Mouse (Mus musculus) granulocyte monocyte progenitor cell, adult 5-6 weeks (primary cell): ENCODE measurements around the gene Ankrd39. TPM values are rescaled to one million over a fixed set of nuclear protein-coding genes. Genes with fewer than 3 reads are reported as not detected.
"Not testable (repeated sequence)": the region's sequence is repeated elsewhere in the genome, so short reads cannot be mapped to it uniquely, and the experiment has no call there.

Experiments
- ATAC-seq: replicated peaks from 2 replicates; pipeline ENCODE4 v1.8.0; 2016; ENCODE audit warnings: mild to moderate bottlenecking, moderate TSS enrichment, inconsistent platforms; ENCODE audit not compliant: poor library complexity, severe bottlenecking
- total RNA-seq, 2 experiments: library from RNA; stranded (forward) in 1 of 2; stranded (reverse) in 1 of 2; fragments of 200-712, 200-1000 nt in 1 of 2; fragments of >200 nt in 1 of 2; fragmentation: Nextera tagmentation in 1 of 2; gene quantifications; 2 replicates each; pipeline ENCODE4 v1.2.3; 2014 to 2017

The Ankrd39 gene
- total RNA-seq, 2 experiments from 2014 or later: 3.1 to 4.9 TPM

GRCm38 (mm10) chr1:36555798-36556395 lies 8.7 kb upstream of the Ankrd39 start:
- no peak for ATAC-seq

GRCm38 (mm10) chr1:36554633-36555399 lies 7.6 kb upstream of the Ankrd39 start:
- no peak for ATAC-seq

DNA sequence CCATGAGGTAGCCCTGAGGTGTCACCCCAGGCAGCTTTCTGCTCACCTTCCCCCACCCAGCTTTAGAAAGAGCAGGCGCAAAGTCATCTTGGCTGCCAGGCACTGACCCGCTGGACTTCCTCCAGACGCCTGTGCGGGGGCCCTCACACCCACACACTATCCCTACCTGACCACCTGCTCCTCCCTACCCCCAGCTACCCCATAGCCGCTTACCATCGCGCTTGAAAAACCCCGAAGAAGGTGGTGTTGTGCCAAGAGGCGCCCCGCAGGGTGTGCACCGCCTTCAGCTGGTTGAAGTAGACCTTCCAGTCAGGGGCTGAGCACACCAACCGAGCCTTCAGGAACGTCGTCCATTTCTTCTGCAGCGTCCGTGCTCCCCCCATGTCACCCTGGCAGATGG lies 5.3 kb upstream of the Ankrd39 start:
- ATAC-seq: no peak

DNA sequence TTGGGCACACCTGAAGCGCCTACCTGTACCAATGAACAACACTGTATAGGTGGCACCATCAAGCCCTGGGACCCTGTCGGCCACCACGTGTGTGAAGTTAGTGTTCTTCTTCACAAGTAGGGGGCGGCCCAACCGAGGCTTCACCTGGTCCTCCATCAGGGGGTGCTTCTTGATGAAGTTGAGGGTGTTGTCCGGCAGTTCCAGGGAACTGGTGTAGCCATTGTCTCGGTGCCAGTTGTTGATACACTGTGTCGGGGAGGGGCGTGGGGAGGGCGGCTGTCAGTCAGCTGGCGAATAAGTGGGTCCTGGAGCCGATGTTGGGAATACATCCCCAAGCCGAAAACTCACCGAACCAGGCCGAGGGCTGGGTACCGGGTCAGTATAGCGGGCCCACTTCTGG lies 4.7 kb upstream of the Ankrd39 start:
- no peak for ATAC-seq

DNA sequence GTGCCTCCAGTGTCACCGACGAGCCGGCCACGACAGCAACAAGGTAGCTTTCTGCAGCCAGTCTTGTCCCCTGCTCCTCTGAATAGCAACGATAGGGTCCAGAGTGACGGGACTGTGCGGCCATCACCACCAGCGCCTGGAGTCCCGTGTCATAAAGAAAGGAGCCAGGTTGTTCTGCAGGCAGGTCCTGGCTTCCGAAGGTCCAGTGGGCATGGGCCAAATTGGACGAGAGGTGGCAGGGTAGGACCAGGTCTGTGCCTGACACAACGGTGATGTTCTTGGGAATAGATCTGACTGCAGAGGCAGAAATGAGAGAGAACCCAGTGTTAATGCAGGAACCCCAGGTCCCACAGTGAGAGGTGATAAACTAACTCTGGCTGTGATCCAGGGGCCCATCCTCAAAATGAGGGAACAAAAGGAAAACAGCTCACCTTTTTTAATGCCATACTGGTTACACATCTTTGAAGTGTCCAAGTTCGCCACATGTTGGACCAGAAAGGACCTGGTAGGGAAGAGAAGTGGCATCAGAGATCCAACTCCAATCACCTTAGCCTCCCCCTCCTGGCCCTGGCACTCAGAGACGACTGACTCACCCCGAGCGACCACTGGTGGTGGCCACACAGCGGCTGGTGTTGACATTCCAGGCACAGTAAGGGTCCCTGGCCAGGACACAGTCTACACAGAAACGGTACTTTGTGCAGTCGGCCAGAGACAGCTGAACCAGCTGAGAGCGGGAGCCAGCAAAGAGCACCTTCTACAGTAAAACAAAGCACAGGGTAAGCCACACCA lies 3.0 kb upstream of the Ankrd39 start:
- ATAC-seq: no peak

DNA sequence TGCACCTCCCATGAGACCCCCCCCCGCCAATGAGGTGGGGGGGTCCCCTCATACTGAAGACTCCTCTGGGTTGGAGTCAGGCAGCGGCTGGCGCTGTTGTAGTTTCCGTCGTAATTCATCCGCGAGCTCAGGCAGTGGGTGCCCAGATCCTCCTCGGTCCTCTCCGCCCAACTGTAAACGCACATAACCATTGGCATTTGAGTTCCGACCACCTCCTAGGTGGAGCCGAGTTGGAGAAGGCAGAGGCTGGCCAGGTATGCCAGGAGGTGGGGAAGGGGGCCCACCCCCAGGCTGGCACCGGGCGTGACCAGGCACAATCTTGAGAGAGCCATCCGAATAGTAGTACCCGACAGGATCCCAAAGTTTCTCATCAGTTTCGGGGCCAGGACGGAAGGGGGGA lies 2.2 kb upstream of the Ankrd39 start:
- no peak for ATAC-seq

DNA sequence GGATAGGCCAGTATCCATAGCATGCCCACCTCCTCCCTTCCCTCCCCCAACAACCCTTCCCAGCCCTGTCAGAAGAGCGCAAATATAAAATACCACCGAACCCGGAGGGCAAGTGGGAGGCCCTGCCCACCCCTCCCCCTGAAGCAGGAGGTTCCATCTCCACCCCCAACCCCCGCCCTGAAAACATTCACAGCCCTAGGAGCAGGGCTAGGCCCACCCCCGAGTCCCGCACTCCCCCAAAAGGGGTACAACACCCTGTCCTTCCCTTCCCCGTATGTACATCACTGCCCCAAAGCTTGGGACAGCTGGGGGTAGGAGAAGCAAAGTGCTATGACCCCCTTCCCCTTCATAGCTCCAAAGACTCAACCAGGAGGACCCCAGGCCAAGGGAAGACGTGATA lies 1.5 kb upstream of the Ankrd39 start:
- ATAC-seq: no peak

DNA sequence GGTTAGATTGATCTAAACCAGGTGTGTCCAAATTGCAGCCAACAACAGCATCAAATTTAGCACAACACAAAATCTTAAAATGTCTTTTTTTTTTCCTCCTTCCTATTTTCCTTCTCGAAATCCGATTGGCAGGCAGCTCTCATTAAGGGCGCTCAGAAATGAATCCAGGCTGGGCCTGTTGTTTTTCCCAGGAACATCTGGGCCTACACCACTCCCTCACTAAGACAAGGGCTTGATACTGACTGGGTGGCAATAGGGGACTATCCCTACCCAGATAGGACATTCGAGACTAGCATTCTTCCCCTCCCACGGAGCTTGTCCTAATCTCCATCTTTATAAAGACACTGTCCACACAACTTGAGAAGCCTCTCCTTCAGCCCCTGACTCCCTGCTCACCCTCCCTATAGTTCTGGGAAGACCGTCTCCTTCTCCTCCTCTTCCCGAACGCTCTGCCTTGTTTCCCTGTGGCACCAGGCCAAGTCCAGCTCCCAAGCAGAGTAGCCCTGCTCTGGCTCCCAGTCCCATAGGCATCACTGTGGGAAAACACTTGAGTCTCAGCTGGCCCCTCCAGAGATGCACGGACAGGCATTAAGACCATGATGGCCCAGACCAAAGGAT lies 845 bp upstream of the Ankrd39 start:
- no peak for ATAC-seq

DNA sequence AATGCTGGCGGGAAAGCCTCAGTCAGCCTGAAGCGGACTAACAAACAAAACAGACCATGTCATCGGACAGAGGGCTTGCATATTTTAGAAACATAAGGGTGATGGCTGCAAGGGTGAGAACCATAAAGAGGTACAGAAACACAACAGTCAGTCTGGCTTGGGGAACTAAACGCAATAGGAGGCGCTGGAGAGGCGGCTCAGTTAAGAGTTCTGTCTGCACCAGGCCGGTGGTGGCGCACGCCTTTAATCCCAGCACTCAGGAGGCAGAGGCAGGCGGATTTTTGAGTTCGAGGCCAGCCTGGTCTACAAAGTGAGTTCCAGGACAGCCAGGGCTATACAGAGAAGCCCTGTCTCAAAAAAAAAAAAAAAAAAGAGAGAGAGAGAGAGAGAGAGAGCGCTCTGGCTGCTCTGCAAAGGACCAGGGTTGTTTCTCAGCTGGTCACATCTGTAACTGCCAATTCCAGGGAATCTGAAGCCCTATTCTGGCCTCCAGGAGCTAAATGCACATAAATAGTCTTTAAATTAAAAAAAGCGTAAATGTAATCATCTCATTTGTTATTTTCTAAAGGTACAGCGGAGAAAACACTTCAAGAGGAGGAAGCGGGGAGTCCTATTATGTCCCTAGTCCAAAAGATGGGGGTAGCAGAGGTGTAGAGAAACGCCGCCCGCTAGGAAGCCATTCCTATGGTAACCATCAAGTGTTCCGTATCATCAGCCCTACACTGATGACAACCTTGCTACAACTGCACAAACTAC lies 1.2 kb downstream of the Ankrd39 start:
- ATAC-seq: no peak

- no peak for ATAC-seq
These were observed 1.9 kb downstream of the Ankrd39 start for GRCm38 (mm10) chr1:36545382-36545781.

DNA sequence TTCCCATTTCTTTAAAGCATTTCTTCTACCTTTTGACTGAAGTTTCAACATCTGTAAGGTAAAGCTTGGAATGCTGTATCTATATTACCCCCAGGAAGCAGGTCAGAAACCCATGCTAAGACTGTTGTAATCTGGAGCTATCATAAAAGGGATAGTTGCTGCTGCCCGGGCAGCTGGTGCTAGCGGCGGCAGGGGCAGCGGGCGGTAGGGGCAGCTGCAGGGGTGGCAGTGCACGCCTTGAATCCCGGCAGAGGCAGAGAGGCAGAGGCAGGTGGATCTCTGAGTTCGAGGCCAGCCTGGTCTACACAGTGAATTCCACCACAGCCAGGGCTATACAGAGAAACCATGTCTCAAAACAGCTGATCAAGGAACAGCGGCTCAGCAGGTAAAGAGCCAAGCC lies 4.3 kb downstream of the Ankrd39 start:
- no peak for ATAC-seq

GRCm38 (mm10) chr1:36541844-36542243 lies 5.4 kb downstream of the Ankrd39 start:
- no peak for ATAC-seq

DNA sequence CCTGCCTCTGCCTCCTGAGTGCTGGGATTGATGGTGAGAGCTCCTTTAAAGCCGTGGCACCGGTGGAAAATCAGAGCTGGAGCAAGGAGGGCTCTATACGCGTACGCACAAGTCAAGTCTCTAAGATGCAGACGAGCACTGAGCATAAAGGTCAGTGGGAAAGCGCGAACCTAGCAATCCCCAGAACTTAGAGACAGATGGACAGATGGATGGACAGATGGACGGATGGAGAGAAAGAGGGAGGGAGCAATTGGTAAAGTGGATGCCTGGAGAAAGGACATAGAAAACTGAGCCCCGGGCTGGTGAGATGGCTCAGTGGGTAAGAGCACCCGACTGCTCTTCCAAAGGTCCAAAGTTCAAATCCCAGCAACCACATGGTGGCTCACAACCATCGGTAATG lies 6.4 kb downstream of the Ankrd39 start:
- ATAC-seq: no peak

- no peak for ATAC-seq
These were observed 7.1 kb downstream of the Ankrd39 start for GRCm38 (mm10) chr1:36540132-36540531.

DNA sequence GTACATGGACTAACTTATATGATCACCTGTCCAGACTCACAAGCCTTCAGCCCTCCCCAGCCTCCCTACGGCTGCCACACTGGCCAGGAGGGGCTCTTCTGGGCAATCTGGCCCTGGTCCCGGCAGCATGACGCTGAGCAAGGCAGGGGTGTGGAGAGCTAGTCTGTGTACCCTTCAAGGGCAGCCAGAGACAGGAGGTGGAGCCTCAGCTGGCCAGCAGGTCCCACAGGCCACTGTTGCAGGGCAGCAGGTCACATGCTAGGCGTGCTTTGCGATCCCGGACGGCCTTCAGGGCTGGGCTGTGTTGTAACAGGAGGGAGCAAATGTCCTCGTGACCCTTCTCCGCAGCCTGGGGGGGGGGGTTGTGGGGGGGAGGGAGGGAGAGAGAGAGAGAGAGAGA lies 8.1 kb downstream of the Ankrd39 start, which contains the start of gene Gm42417:
Gene Gm42417, minus strand, starts transcription at position 244 of the 400 bp plus-strand sequence.
- ATAC-seq: no peak

DNA sequence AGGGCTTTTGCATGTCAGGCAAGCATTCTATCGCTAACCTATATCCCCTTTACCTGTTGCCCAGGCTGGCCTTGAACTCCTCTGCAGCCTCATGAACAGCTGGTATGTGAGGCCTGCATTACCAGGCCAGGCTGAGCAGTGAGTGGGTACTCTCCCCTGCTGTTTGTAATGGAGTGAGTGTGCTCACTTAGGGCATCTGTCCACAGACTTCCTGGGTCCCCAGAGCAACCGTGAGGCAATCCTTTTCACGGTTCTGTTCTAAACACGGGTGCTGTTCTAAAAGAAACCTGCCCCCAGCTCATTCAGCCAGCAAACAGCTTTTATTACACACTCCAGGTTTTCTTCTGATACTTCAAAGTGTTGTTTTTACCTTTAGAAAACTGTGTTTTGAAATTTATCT lies 8.5 kb downstream of the Ankrd39 start:
- ATAC-seq: no peak

GRCm38 (mm10) chr1:36536783-36537182 lies 10.5 kb downstream of the Ankrd39 start, which contains the start of gene Ankrd23:
Ankrd23 (minus strand) TSS chr1:36536883.
- not testable (repeated sequence) for ATAC-seq

DNA sequence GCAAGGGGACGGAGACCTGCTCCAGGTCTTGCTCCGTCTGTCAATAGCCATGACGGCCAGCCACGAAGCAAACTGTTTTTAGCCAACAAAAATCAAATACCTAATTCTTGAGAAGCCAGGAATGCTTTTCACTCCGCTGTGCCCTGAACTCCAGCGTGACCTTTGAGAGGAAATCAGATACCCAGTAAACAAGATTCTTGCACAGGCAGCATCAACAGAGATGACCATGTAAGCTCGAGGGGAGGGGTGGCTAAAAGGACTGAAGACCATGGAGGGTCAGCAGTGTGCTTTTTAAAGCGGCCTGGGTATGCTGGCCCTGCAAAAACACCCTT lies 10.9 kb downstream of the Ankrd39 start:
- no peak for ATAC-seq

DNA sequence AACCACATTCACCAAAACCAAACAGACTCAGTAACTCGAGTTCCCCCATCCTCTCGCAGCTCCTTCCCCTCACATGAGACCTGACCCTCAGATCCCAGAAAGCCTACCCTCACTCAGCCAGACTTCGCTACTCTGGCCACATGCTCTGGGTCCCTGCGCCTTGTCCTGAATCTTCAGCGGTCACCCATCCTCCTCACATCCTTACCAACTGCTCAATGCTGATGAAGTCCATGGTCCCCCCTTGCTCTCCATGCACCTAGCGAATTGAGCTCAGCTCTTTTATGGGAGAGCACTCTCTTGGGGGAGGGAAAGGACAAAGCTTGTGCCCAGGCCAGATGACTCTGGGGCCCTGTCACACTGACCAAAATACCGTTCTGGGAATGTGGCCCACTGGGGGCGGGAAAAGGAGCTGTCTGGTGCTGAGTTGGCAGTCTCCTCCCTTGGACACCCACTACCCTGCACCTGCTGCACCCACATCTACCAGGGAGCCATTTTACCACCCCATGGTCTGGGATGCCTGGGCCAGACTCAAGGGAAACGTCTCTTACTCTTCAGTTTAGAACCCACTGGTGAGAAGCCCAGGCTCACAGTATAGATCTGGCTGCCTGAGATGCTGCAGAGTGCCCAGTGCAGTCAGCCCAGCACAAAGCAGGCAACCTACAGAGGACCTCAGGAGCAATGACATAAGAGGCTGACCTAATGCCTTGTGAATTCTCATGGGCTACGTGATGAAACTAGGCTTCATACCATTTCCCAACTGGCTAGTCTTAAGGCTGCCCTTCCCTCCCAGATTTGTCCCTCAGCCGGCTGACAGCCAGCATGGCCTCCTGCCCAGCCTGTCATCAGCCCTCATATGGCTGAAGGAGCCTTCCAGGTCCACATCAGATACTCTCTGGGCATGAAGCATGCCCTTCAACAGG lies 11.5 kb downstream of the Ankrd39 start:
- ATAC-seq: no peak
